Mouse (Mus musculus): ENCODE measurements at regions not wholly inside any gene's neighbourhood (a gene's known extent, or its start where the extent isn't known, plus 50 kb on each side); places are given as distances from the start of the nearest gene placed in this dataset.
"Not testable (repeated sequence)": the region's sequence is repeated elsewhere in the genome, so short reads cannot be mapped to it uniquely, and the experiment has no call there.

DNA sequence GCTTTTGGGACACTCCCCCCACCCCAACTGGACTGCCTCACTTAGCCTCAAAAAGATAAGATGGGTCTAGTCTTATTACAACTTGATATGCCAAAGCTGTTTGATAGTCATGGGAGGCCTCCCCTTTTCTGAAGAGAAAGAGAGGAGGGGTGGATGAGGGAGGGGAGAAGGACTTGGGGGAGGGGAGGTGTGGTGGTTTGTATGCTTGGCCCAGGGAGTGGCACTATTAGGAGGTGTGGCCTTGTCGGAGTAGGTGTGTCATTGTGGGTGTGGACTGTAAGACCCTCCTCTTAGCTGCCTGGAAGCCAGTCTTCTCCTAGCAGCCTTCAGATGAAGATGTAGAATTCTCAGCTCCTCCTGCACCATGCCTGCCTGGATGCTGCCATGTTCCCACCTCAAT, 82.0 kb upstream of the A430005L14Rik start:
- not testable (repeated sequence) for H3K4me3 ChIP-seq (ENCODE audit: control insufficient read depth in 1 of 2, insufficient read depth in 1 of 2, low read depth in 2 of 2, low read length in 2 of 2); DNase-seq (ENCODE audit: low read depth, low spot score); H3K79me2 ChIP-seq (ENCODE audit: control insufficient read depth, insufficient read depth, low read length, poor library complexity); H3K4me1 ChIP-seq (ENCODE audit: control insufficient read depth in 1 of 2, insufficient read depth in 2 of 2, low read length in 2 of 2); H3K36me3 ChIP-seq (ENCODE audit: control insufficient read depth in 1 of 2, insufficient read depth in 2 of 2, low read length in 2 of 2); H3K27ac ChIP-seq (ENCODE audit: control insufficient read depth, low read depth, low read length); H3K27me3 ChIP-seq (ENCODE audit: control insufficient read depth in 1 of 2, insufficient read depth in 2 of 2, low read length in 2 of 2); H3K9me3 ChIP-seq (replicated peaks; ENCODE audit: insufficient read depth, low read length); H3K9ac ChIP-seq (ENCODE audit: control insufficient read depth, low read depth, low read length, poor library complexity, severe bottlenecking)

GRCm38 (mm10) chr4:153876954-153877642, 79.9 kb upstream of the A430005L14Rik start:
- Histone ChIP-seq H3K4me1 (ENCODE audit: control insufficient read depth in 1 of 2, insufficient read depth in 2 of 2, low read length in 2 of 2) (no peaks in the 10 kb centered on the region), H3K4me3 (ENCODE audit: control insufficient read depth in 1 of 2, insufficient read depth in 1 of 2, low read depth in 2 of 2, low read length in 2 of 2) (no peak overlapping the region), H3K79me2 (ENCODE audit: control insufficient read depth, insufficient read depth, low read length, poor library complexity) (no peaks in the 10 kb centered on the region), H3K9ac (ENCODE audit: control insufficient read depth, low read depth, low read length, poor library complexity, severe bottlenecking) (no peak overlapping the region), H3K9me3 (replicated peaks; ENCODE audit: insufficient read depth, low read length) (no peaks in the 10 kb centered on the region), H3K27me3 (ENCODE audit: control insufficient read depth in 1 of 2, insufficient read depth in 2 of 2, low read length in 2 of 2) (no peaks in the 10 kb centered on the region), H3K36me3 (ENCODE audit: control insufficient read depth in 1 of 2, insufficient read depth in 2 of 2, low read length in 2 of 2) (no peaks in the 10 kb centered on the region), H3K27ac (ENCODE audit: control insufficient read depth, low read depth, low read length) (no peak overlapping the region)
- TF ChIP-seq USF1 (IDR thresholded peaks at IDR 0.05; ENCODE audit: low read depth, low read length): peak; percentile 48; the same call in 1 of the 2 replicates
- TF ChIP-seq RAD21 (IDR thresholded peaks at IDR 0.05; ENCODE audit: low read depth, low read length): no peak
- DNase-seq (ENCODE audit: low read depth, low spot score): peak; percentile 21

DNA sequence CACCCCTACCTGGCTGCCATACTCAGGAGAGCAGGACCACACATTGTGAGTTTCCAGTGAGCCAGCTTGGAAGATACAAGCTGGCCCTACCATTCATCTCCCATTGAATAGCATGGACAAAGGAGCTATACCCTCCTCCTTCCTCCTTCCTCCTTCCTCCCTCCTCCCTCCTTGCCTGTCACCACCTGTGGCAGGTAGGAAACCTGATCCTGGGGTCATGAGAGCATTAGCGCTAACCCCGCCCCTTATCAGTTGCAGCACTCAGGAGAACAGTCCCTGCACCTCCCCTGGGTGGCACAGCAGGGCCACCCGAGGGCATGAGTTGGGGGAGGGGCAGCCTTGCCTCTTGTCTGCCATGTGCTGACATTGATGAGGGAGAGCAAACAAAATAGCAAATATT, 74.0 kb upstream of the A430005L14Rik start:
- TF ChIP-seq CHD2 (IDR thresholded peaks at IDR 0.05; ENCODE audit: low read length) (no peak), POLR2AphosphoS2 (IDR thresholded peaks at IDR 0.05; ENCODE audit: low read length) (no peak), ELF1 (IDR thresholded peaks at IDR 0.05; ENCODE audit: low read depth, low read length) (no peak), NELFE (IDR thresholded peaks at IDR 0.05; ENCODE audit: low read depth, low read length) (no peak), SIN3A (IDR thresholded peaks at IDR 0.05; ENCODE audit: low read length) (no peak), USF1 (IDR thresholded peaks at IDR 0.05; ENCODE audit: low read depth, low read length) (no peak), MYB (IDR thresholded peaks at IDR 0.05; ENCODE audit: low read depth, low read length) (no peak), MAZ (IDR thresholded peaks at IDR 0.05; ENCODE audit: low read depth, low read length) (no peak), RAD21 (IDR thresholded peaks at IDR 0.05; ENCODE audit: low read depth, low read length) (no peak), SMC3 (IDR thresholded peaks at IDR 0.05; ENCODE audit: low read depth, low read length) (no peak), NRF1 (IDR thresholded peaks at IDR 0.05; ENCODE audit: insufficient read depth, low read depth, low read length, poor library complexity, severe bottlenecking) (no peak), GABPA (IDR thresholded peaks at IDR 0.05; ENCODE audit: low read depth, low read length) (no peak), EP300 (IDR thresholded peaks at IDR 0.05; ENCODE audit: low read depth in 1 of 2, low read length in 2 of 2) (no peak), ZMIZ1 (IDR thresholded peaks at IDR 0.05; ENCODE audit: low read depth, low read length) (no peak)
- Histone ChIP-seq H3K27ac (ENCODE audit: control insufficient read depth, low read depth, low read length) (no peak overlapping the region), H3K9ac (ENCODE audit: control insufficient read depth, low read depth, low read length, poor library complexity, severe bottlenecking) (no peak overlapping the region), H3K27me3 (ENCODE audit: control insufficient read depth in 1 of 2, insufficient read depth in 2 of 2, low read length in 2 of 2) (no peaks in the 10 kb centered on the region), H3K9me3 (replicated peaks; ENCODE audit: insufficient read depth, low read length) (no peaks in the 10 kb centered on the region), H3K79me2 (ENCODE audit: control insufficient read depth, insufficient read depth, low read length, poor library complexity) (no peaks in the 10 kb centered on the region), H3K4me3 (ENCODE audit: control insufficient read depth in 1 of 2, insufficient read depth in 1 of 2, low read depth in 2 of 2, low read length in 2 of 2) (no peak overlapping the region), H3K4me1 (ENCODE audit: control insufficient read depth in 1 of 2, insufficient read depth in 2 of 2, low read length in 2 of 2) (no peaks in the 10 kb centered on the region), H3K36me3 (ENCODE audit: control insufficient read depth in 1 of 2, insufficient read depth in 2 of 2, low read length in 2 of 2) (no peaks in the 10 kb centered on the region)
- no peak for DNase-seq (ENCODE audit: low read depth, low spot score)

Data from MEL (cell line).